Mouse (Mus musculus): ENCODE results near the gene Cyp27a1. TPM values are rescaled to one million over a fixed set of nuclear protein-coding genes. Genes with fewer than 3 reads are reported as not detected.

Cyp27a1 gene
- polyA plus RNA-seq, 1 experiment, result 9.0 TPM

- H3K27ac ChIP-seq (ENCODE audit: control insufficient read depth, insufficient read depth, low read depth, low read length), result no peak overlapping the region
- H3K4me1 ChIP-seq (ENCODE audit: control insufficient read depth, insufficient read depth, low read length), result peaks cover 9% of the 10 kb centered on the region
- H3K4me3 ChIP-seq (ENCODE audit: control insufficient read depth, low read depth, low read length), result no peak overlapping the region
- H3K36me3 ChIP-seq (ENCODE audit: control insufficient read depth, insufficient read depth, low read length), result no peaks in the 10 kb centered on the region
- TF ChIP-seq CTCF (IDR thresholded peaks at IDR 0.05; ENCODE audit: control insufficient read depth, insufficient read depth, insufficient replicate concordance, low read depth, low read length) (no peak), POLR2A (IDR thresholded peaks at IDR 0.05; ENCODE audit: control insufficient read depth, low read depth, low read length) (no peak)
- H3K27me3 ChIP-seq (ENCODE audit: control insufficient read depth, insufficient read depth, low read length), result no peaks in the 10 kb centered on the region
Observed at GRCm38 (mm10) chr1:74715886-74716285, 2.5 kb downstream of the Cyp27a1 start.

- peaks cover 4% of the 10 kb centered on the region for H3K4me1 ChIP-seq (ENCODE audit: control insufficient read depth, insufficient read depth, low read length)
- no peak overlapping the region for H3K27ac ChIP-seq (ENCODE audit: control insufficient read depth, insufficient read depth, low read depth, low read length)
- no peaks in the 10 kb centered on the region for H3K36me3 ChIP-seq (ENCODE audit: control insufficient read depth, insufficient read depth, low read length)
- H3K27me3 ChIP-seq (ENCODE audit: control insufficient read depth, insufficient read depth, low read length), result no peaks in the 10 kb centered on the region
- TF ChIP-seq CTCF (IDR thresholded peaks at IDR 0.05; ENCODE audit: control insufficient read depth, insufficient read depth, insufficient replicate concordance, low read depth, low read length) (no peak), POLR2A (IDR thresholded peaks at IDR 0.05; ENCODE audit: control insufficient read depth, low read depth, low read length) (no peak)
- H3K4me3 ChIP-seq (ENCODE audit: control insufficient read depth, low read depth, low read length), result no peak overlapping the region
Observed at GRCm38 (mm10) chr1:74718113-74718512, 4.7 kb downstream of the Cyp27a1 start.

GRCm38 (mm10) chr1:74719281-74719680 lies 5.9 kb downstream of the Cyp27a1 start:
- TF ChIP-seq CTCF (IDR thresholded peaks at IDR 0.05; ENCODE audit: control insufficient read depth, insufficient read depth, insufficient replicate concordance, low read depth, low read length) (no peak), POLR2A (IDR thresholded peaks at IDR 0.05; ENCODE audit: control insufficient read depth, low read depth, low read length) (no peak)
- no peaks in the 10 kb centered on the region for H3K4me1 ChIP-seq (ENCODE audit: control insufficient read depth, insufficient read depth, low read length)
- H3K4me3 ChIP-seq (ENCODE audit: control insufficient read depth, low read depth, low read length), result no peak overlapping the region
- no peaks in the 10 kb centered on the region for H3K27me3 ChIP-seq (ENCODE audit: control insufficient read depth, insufficient read depth, low read length)
- no peak overlapping the region for H3K27ac ChIP-seq (ENCODE audit: control insufficient read depth, insufficient read depth, low read depth, low read length)
- no peaks in the 10 kb centered on the region for H3K36me3 ChIP-seq (ENCODE audit: control insufficient read depth, insufficient read depth, low read length)

DNA sequence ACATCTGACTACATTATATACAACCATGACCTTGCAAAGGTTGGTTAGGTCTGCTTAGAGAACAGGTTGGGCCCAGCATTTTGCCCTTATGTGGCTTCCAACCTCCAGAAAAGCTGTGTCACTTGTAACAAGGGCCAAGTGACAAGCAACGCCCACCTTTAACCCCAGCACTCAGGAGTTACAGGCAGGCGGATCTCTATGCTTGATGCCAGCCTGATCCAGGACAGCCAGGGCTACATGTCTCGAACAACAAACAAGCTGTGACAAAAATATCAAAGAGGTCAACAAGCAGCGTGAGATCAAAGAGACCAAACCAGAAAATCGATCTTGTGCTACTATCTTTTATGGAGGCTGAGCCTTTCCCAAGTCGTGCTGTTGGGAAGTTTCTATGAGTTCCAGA lies 8.3 kb downstream of the Cyp27a1 start:
- H3K4me1 ChIP-seq (ENCODE audit: control insufficient read depth, insufficient read depth, low read length), result no peaks in the 10 kb centered on the region
- no peak overlapping the region for H3K4me3 ChIP-seq (ENCODE audit: control insufficient read depth, low read depth, low read length)
- no peaks in the 10 kb centered on the region for H3K36me3 ChIP-seq (ENCODE audit: control insufficient read depth, insufficient read depth, low read length)
- H3K27ac ChIP-seq (ENCODE audit: control insufficient read depth, insufficient read depth, low read depth, low read length), result no peak overlapping the region
- H3K27me3 ChIP-seq (ENCODE audit: control insufficient read depth, insufficient read depth, low read length), result no peaks in the 10 kb centered on the region
- TF ChIP-seq POLR2A (IDR thresholded peaks at IDR 0.05; ENCODE audit: control insufficient read depth, low read depth, low read length) (no peak), CTCF (IDR thresholded peaks at IDR 0.05; ENCODE audit: control insufficient read depth, insufficient read depth, insufficient replicate concordance, low read depth, low read length) (no peak)

GRCm38 (mm10) chr1:74723748-74724147 lies 10.4 kb downstream of the Cyp27a1 start:
- Histone ChIP-seq H3K4me3 (ENCODE audit: control insufficient read depth, low read depth, low read length) (no peak overlapping the region), H3K36me3 (ENCODE audit: control insufficient read depth, insufficient read depth, low read length) (no peaks in the 10 kb centered on the region), H3K27me3 (ENCODE audit: control insufficient read depth, insufficient read depth, low read length) (no peaks in the 10 kb centered on the region), H3K4me1 (ENCODE audit: control insufficient read depth, insufficient read depth, low read length) (no peaks in the 10 kb centered on the region), H3K27ac (ENCODE audit: control insufficient read depth, insufficient read depth, low read depth, low read length) (no peak overlapping the region)
- TF ChIP-seq POLR2A (IDR thresholded peaks at IDR 0.05; ENCODE audit: control insufficient read depth, low read depth, low read length) (no peak), CTCF (IDR thresholded peaks at IDR 0.05; ENCODE audit: control insufficient read depth, insufficient read depth, insufficient replicate concordance, low read depth, low read length) (peak; percentile 21; the same call in 1 of the 2 replicates)

GRCm38 (mm10) chr1:74726114-74726513 lies 12.7 kb downstream of the Cyp27a1 start:
- no peak for TF ChIP-seq POLR2A (IDR thresholded peaks at IDR 0.05; ENCODE audit: control insufficient read depth, low read depth, low read length)
- TF ChIP-seq CTCF (IDR thresholded peaks at IDR 0.05; ENCODE audit: control insufficient read depth, insufficient read depth, insufficient replicate concordance, low read depth, low read length), result no peak
- Histone ChIP-seq H3K4me1 (ENCODE audit: control insufficient read depth, insufficient read depth, low read length) (no peaks in the 10 kb centered on the region), H3K4me3 (ENCODE audit: control insufficient read depth, low read depth, low read length) (no peak overlapping the region), H3K27me3 (ENCODE audit: control insufficient read depth, insufficient read depth, low read length) (no peaks in the 10 kb centered on the region), H3K36me3 (ENCODE audit: control insufficient read depth, insufficient read depth, low read length) (no peaks in the 10 kb centered on the region), H3K27ac (ENCODE audit: control insufficient read depth, insufficient read depth, low read depth, low read length) (no peak overlapping the region)

DNA sequence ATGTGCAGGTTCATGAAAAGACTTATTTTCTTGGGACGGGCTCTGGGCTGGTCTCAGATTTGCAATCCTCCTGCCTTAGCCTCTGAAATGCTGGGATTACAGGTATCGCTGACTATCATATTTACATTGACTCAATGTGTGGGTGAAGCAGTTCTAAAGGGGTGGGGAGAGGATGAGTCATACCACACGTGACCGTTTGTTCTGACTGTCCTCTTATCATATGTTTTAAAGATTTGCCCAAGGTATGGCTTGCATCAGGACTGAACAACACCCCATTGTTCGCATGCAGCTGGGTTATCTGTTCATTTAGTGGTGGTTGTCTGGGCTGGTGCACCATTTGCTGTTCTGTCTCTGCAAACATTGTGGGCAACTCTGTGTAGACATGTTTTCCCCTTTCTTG lies 13.3 kb downstream of the Cyp27a1 start:
- Histone ChIP-seq H3K36me3 (ENCODE audit: control insufficient read depth, insufficient read depth, low read length) (no peaks in the 10 kb centered on the region), H3K27me3 (ENCODE audit: control insufficient read depth, insufficient read depth, low read length) (no peaks in the 10 kb centered on the region), H3K4me3 (ENCODE audit: control insufficient read depth, low read depth, low read length) (no peak overlapping the region), H3K4me1 (ENCODE audit: control insufficient read depth, insufficient read depth, low read length) (no peaks in the 10 kb centered on the region), H3K27ac (ENCODE audit: control insufficient read depth, insufficient read depth, low read depth, low read length) (no peak overlapping the region)
- TF ChIP-seq POLR2A (IDR thresholded peaks at IDR 0.05; ENCODE audit: control insufficient read depth, low read depth, low read length), result no peak
- TF ChIP-seq CTCF (IDR thresholded peaks at IDR 0.05; ENCODE audit: control insufficient read depth, insufficient read depth, insufficient replicate concordance, low read depth, low read length), result no peak

GRCm38 (mm10) chr1:74728446-74728845 lies 15.1 kb downstream of the Cyp27a1 start:
- Histone ChIP-seq H3K36me3 (ENCODE audit: control insufficient read depth, insufficient read depth, low read length) (no peaks in the 10 kb centered on the region), H3K4me3 (ENCODE audit: control insufficient read depth, low read depth, low read length) (no peak overlapping the region), H3K4me1 (ENCODE audit: control insufficient read depth, insufficient read depth, low read length) (no peaks in the 10 kb centered on the region), H3K27me3 (ENCODE audit: control insufficient read depth, insufficient read depth, low read length) (no peaks in the 10 kb centered on the region), H3K27ac (ENCODE audit: control insufficient read depth, insufficient read depth, low read depth, low read length) (no peak overlapping the region)
- no peak for TF ChIP-seq CTCF (IDR thresholded peaks at IDR 0.05; ENCODE audit: control insufficient read depth, insufficient read depth, insufficient replicate concordance, low read depth, low read length)
- no peak for TF ChIP-seq POLR2A (IDR thresholded peaks at IDR 0.05; ENCODE audit: control insufficient read depth, low read depth, low read length)

Measured in testis, adult 2 months (tissue).